Mouse (Mus musculus) intestine, postnatal 0 days (tissue): Measurements from ENCODE around the gene Wdsub1. TPM values are rescaled to one million over a fixed set of nuclear protein-coding genes. Genes with fewer than 3 reads are reported as not detected.

Experiments
- ATAC-seq: fragments of 200-750 bp; cut with Nextera tagmentation; 2 replicates; pipeline ENCODE4 v1.8.0; 2017; ENCODE audit warnings: mild to moderate bottlenecking, moderate TSS enrichment, moderate library complexity
- H3K27ac ChIP-seq: fragments of 300-500 bp; sonication (generic); 2 replicates; pipeline ENCODE4 v1.5.1; 2014; ENCODE audit warnings: mild to moderate bottlenecking, low read depth, low read length, moderate library complexity
- H3K27me3 ChIP-seq: fragments of 300-500 bp; sonication (generic); replicated peaks from 2 replicates; pipeline ENCODE4 v1.6.1; 2014; ENCODE audit warnings: low read length, mixed read lengths; ENCODE audit not compliant: control insufficient read depth, insufficient read depth
- H3K36me3 ChIP-seq: fragments of 300-500 bp; sonication (generic); 2 replicates; pipeline ENCODE4 v1.6.1; 2014; ENCODE audit warnings: mild to moderate bottlenecking, moderate library complexity; ENCODE audit not compliant: control insufficient read depth, insufficient read depth
- H3K4me1 ChIP-seq: fragments of 300-500 bp; sonication (generic); replicated peaks from 2 replicates; pipeline ENCODE4 v1.6.1; 2014; ENCODE audit warnings: antibody characterized with exemption, low read length, mixed read lengths; ENCODE audit not compliant: control insufficient read depth, insufficient read depth
- H3K4me2 ChIP-seq: fragments of 300-500 bp; sonication (generic); replicated peaks from 2 replicates; pipeline ENCODE4 v1.6.1; 2014; ENCODE audit warnings: low read depth, mild to moderate bottlenecking, moderate library complexity
- H3K4me3 ChIP-seq: fragments of 300-500 bp; sonication (generic); 2 replicates; pipeline ENCODE4 v1.5.1; 2014; ENCODE audit warnings: low read depth, low read length
- H3K9ac ChIP-seq: fragments of 300-500 bp; sonication (generic); 2 replicates; pipeline ENCODE4 v1.6.1; 2014; ENCODE audit warnings: mild to moderate bottlenecking, low read depth, low read length
- H3K9me3 ChIP-seq: fragments of 300-500 bp; sonication (generic); 2 replicates; pipeline ENCODE4 v1.6.1; 2016; ENCODE audit warnings: mixed run types; ENCODE audit not compliant: control insufficient read depth
- CTCF ChIP-seq: sonication (generic); IDR thresholded peaks from 2 replicates; pipeline ENCODE4 v1.5.1; 2016; ENCODE audit warnings: low read depth, mild to moderate bottlenecking, control low read depth, antibody characterized with exemption, moderate library complexity
- WGBS: fragments of 180-500 bp; shearing (Covaris S2); extraction: QIAGEN DNeasy Blood & Tissue Kit; methylation state at CpG from one replicate; pipeline ENCODE4 v1.1.7; 2014; 5-methylcytosine and 5-hydroxymethylcytosine counted together
- polyA plus RNA-seq: library from polyadenylated mRNA; unstranded; fragments of >200 nt; fragmentation: Nextera tagmentation; extraction: Ambion mirVana; gene quantifications from 2 replicates; pipeline ENCODE4 v1.2.1, GENCODE M21; 2015

Gene Wdsub1
- polyA plus RNA-seq, 1 experiment from 2014 or later: 32.9 TPM

DNA sequence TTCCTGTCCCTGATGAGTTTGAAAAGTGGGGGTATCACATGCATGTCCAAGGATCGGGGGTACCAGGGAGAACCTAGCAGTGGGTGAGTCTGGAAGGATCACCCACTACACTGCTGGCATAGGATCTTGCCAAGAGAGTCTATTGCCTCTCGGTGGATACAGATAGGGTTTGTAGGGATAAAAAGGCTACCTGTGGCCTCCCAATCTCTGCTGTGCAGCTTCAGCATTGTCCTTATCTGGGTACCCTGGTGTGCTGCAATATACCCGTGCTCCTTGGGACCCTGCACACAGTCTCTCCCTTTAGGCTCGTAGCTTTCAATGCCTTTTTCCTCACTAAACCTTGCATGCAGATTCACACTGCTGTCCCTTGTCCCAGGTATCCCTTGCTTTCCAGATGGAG, 73.8 kb downstream of the Wdsub1 start:
- H3K4me1 ChIP-seq: no peaks in the 10 kb centered on the region

DNA sequence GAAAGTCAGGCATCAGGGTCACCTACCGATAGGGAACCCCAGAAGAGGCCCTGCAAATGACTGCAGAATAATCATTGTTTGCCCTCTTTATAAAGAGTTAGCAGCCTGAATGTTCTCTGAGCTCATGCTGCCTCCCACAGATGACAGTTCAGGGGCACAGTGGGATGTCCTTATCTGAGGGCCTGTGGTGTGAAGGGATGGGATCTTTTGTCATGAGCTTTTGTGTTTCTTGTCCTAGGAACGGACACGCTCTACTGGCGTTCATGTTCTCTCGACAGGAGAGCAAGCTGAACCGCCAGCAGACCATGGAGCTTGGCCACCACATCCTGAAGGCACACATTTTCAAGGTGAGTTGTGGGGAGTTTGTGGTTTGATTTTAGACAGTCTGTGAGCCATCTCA, 76.4 kb downstream of the Wdsub1 start:
- H3K4me1 ChIP-seq: no peaks in the 10 kb centered on the region
- ATAC-seq: no peak
- 85% methylated on average over 6 of the region's 6 CpGs for WGBS
- peaks cover 76% of the 10 kb centered on the region for H3K36me3 ChIP-seq
- no peak overlapping the region for H3K4me3 ChIP-seq
- no peak overlapping the region for H3K4me2 ChIP-seq
- no peaks in the 10 kb centered on the region for H3K9me3 ChIP-seq
- no peak for TF ChIP-seq CTCF
- no peaks in the 10 kb centered on the region for H3K27me3 ChIP-seq
- H3K27ac ChIP-seq: no peak overlapping the region
- H3K9ac ChIP-seq: no peak overlapping the region

More for the DNA sequence above, 73.8 kb downstream of the Wdsub1 start:
- no peak for ATAC-seq
- Histone ChIP-seq H3K9me3 (no peaks in the 10 kb centered on the region), H3K9ac (no peak overlapping the region), H3K27ac (no peak overlapping the region), H3K27me3 (no peaks in the 10 kb centered on the region), H3K36me3 (peaks cover 64% of the 10 kb centered on the region), H3K4me3 (no peak overlapping the region), H3K4me2 (no peak overlapping the region)
- WGBS: 93% methylated on average over 4 of the region's 4 CpGs
- TF ChIP-seq CTCF: no peak

DNA sequence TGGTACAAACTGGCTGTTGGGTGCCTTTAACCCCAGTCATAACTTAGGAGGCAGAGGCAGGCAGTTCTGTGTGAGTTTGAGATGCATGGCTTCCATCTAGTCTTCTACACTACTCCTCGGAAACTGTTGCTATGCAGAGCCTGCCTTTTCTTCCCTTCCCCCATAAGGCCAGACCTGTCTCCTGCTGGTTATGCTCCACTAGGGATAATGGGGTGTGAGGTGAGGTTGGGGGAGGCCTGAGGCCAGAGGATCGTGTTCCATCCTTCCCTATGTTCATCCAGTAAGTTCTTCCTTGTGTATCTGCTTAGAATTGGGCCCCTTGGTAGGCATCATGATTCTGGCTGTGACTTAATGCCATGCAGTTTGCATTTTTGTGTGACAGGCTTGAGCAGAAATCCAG, 76.8 kb downstream of the Wdsub1 start:
- ATAC-seq: no peak
- TF ChIP-seq CTCF: no peak
- H3K9ac ChIP-seq: no peak overlapping the region
- H3K36me3 ChIP-seq: peaks cover 76% of the 10 kb centered on the region
- no peaks in the 10 kb centered on the region for H3K4me1 ChIP-seq
- no peak overlapping the region for H3K27ac ChIP-seq
- no peak overlapping the region for H3K4me2 ChIP-seq
- no peaks in the 10 kb centered on the region for H3K27me3 ChIP-seq
- WGBS: 80% methylated on average over 2 of the region's 2 CpGs
- no peaks in the 10 kb centered on the region for H3K9me3 ChIP-seq
- no peak overlapping the region for H3K4me3 ChIP-seq

DNA sequence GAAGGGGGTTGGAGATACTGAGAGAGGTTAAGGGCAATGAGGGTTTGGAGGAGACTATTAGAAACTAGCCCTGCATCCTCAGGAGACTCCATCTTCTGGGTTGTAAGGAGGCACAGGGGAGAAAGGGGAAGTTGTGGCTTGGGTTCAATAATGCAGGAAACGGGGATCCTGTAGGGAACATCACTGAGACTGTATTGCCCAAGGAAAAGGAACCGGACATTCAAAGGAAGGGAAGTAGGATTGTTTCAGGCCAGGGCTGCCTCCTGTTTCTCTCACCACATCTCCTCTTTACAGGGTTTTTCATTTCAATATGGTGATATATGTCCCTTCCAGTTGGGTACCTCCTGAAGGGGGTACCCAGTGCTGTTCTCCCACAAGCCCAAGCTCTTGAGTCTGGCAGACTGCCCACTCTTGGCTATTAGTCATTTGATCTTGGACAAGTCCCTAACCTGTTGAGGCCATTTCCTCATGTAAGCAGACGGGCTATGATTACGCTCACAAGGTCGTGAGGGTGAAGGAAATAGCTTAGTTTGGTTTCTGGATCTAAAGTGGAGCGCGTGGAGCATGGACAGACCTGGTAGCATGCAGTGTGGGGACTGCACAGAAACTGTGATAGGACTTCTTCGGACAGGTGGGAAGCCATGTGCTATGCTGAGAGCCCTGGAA, 79.5 kb downstream of the Wdsub1 start:
- Histone ChIP-seq H3K27ac (no peak overlapping the region; the same call in 1 of the 2 replicates), H3K36me3 (peaks cover 80% of the 10 kb centered on the region), H3K27me3 (no peaks in the 10 kb centered on the region), H3K4me2 (no peak overlapping the region), H3K9ac (no peak overlapping the region), H3K4me1 (no peaks in the 10 kb centered on the region), H3K9me3 (no peaks in the 10 kb centered on the region), H3K4me3 (no peak overlapping the region)
- no peak for TF ChIP-seq CTCF
- WGBS: 76% methylated on average over 8 of the region's 8 CpGs
- ATAC-seq: no peak
